Comparison of ENCODE assay signal across 22 mouse cellular contexts in genomic region chr1:186505912-186506311, GRCm38 (mm10).
A peak's percentile ranks its signal among the peaks of the same experiment; 100 is the strongest.
DNase-seq lines count a peak whose midpoint lies in the region; ATAC-seq lines count a peak whose summit lies in the region.
"Had no signal": no experiment of that assay in that cellular context is flagged by ENCODE, and none has a peak within 500 bp of the region (broad histone marks: within the 10 kb centered on the region; RNA-seq: fewer than 3 reads in every experiment).

No protein-coding gene starts in this region.

- intact Hi-C loops in gastrocnemius, postnatal 36 days (cut with DNase I): no loop called here

- peak; percentile 6 for DNase-seq in gastrocnemius, adult 18-20 months (ENCODE audit: low spot score)
- DNase-seq in gastrocnemius, postnatal 36 days: no peak
- peak; percentile 24 for DNase-seq in retina, embryonic 14.5 days (ENCODE audit: low spot score)
- DNase-seq in retina, postnatal 1 day: no peak
- DNase-seq in urinary bladder, postnatal 4 days (ENCODE audit: low spot score in 2 of 2): no peak
- no peak for DNase-seq in right cerebral cortex, postnatal 25 days
- DNase-seq: adrenal gland, postnatal 25 days; cerebellum, adult 11-12 months; cerebellum, adult 9-11 months; gastrocnemius, postnatal 25 days; heart, postnatal 10 days; kidney, adult 11 months; kidney, postnatal 14 days; layer of hippocampus, adult 9-11 months; lung, adult 18-20 months; lung, postnatal 4 days; thymus, adult 18-20 months; thymus, postnatal 25 days had no signal

- ATAC-seq in megakaryocyte, adult 5-6 weeks (ENCODE audit: poor library complexity, severe bottlenecking): peak; percentile 60
- ATAC-seq: inflammation-experienced regulatory T-cells, adult 6 months; lung, postnatal 0 days; Patski had no signal

Comparison
In these comparisons a context has a peak if more than half of its experiments do, and no peak if none do; other contexts are left out.
1. DNase-seq: peak in gastrocnemius, adult 18-20 months (single experiment) and retina, embryonic 14.5 days (single experiment); none in gastrocnemius, postnatal 36 days (0 of 2), retina, postnatal 1 day (single experiment), urinary bladder, postnatal 4 days (0 of 2) and right cerebral cortex, postnatal 25 days (single experiment).